ENCODE assay signal across 9 mouse cellular contexts in genomic region chr17:25873405-25874147, GRCm38 (mm10). TPM values are rescaled to one million over a fixed set of nuclear protein-coding genes. Genes with fewer than 3 reads are reported as not detected.
DNase-seq lines count a peak whose midpoint lies in the region; ATAC-seq and TF ChIP-seq lines count a peak whose summit lies in the region.
"Had no signal": no experiment of that assay in that cellular context is flagged by ENCODE, and none has a peak within 500 bp of the region (broad histone marks: within the 10 kb centered on the region; RNA-seq: fewer than 3 reads in every experiment).

No protein-coding gene starts in this region.

- H3K27ac ChIP-seq in heart, embryonic 12.5 days (ENCODE audit: poor library complexity, severe bottlenecking) = peak overlapping the region; percentile 87; the same call in 1 of the 2 replicates
- peak overlapping the region; percentile 26; the same call in 1 of the 2 replicates for H3K27ac ChIP-seq in MEL (ENCODE audit: control insufficient read depth, low read depth, low read length)
- 0 out of 2 replicates have a peak overlapping the region, but pooled peaks have one; percentile 96 for H3K27ac ChIP-seq in hindbrain, embryonic 12.5 days
- no peak overlapping the region for H3K27ac ChIP-seq in midbrain, embryonic 11.5 days (ENCODE audit: low read depth, low read length)

- peaks cover 6% of the 10 kb centered on the region; the same call in 1 of the 2 replicates for H3K79me2 ChIP-seq in MEL (ENCODE audit: control insufficient read depth, insufficient read depth, low read length, poor library complexity)

- TF ChIP-seq CTCF in MEL (IDR thresholded peaks at IDR 0.05 in 2 of 3, conservative IDR thresholded peaks at IDR 0.05 in 1 of 3; ENCODE audit: control insufficient read depth in 1 of 3, insufficient read depth in 1 of 3, low read depth in 2 of 3, low read length in 3 of 3, poor library complexity in 1 of 3, severe bottlenecking in 1 of 3) = no peak

- intact Hi-C loops in heart, postnatal 36 days (cut with DNase I) = no loop called here

- no peaks in the 10 kb centered on the region for H3K27me3 ChIP-seq in heart, embryonic 12.5 days (replicated peaks)
- no peaks in the 10 kb centered on the region for H3K27me3 ChIP-seq in MEL (ENCODE audit: control insufficient read depth in 1 of 2, insufficient read depth in 2 of 2, low read length in 2 of 2)
- H3K27me3 ChIP-seq in hindbrain, embryonic 12.5 days = no peaks in the 10 kb centered on the region
- H3K27me3 ChIP-seq in midbrain, embryonic 11.5 days (ENCODE audit: control insufficient read depth, insufficient read depth, low read length) = no peaks in the 10 kb centered on the region

- peak overlapping the region; percentile 94 for H3K4me2 ChIP-seq in heart, embryonic 12.5 days
- peak overlapping the region; percentile 93 for H3K4me2 ChIP-seq in hindbrain, embryonic 12.5 days (replicated peaks)
- peak overlapping the region; percentile 90 for H3K4me2 ChIP-seq in midbrain, embryonic 11.5 days

- H3K9ac ChIP-seq in heart, embryonic 12.5 days = peak overlapping the region; percentile 83; the same call in 1 of the 2 replicates
- peak overlapping the region; percentile 73 for H3K9ac ChIP-seq in MEL (ENCODE audit: control insufficient read depth, low read depth, low read length, poor library complexity, severe bottlenecking)
- peak overlapping the region; percentile 59; the same call in 1 of the 2 replicates for H3K9ac ChIP-seq in hindbrain, embryonic 12.5 days
- H3K9ac ChIP-seq in midbrain, embryonic 11.5 days (ENCODE audit: low read length) = peak overlapping the region; percentile 57; the same call in 1 of the 2 replicates

- 75% methylated on average over 11 of the region's 11 CpGs for WGBS in heart, embryonic 12.5 days
- WGBS in hindbrain, embryonic 12.5 days = 70% methylated on average over 11 of the region's 11 CpGs
- 83% methylated on average over 11 of the region's 11 CpGs for WGBS in midbrain, embryonic 11.5 days

- peaks cover 11% of the 10 kb centered on the region for H3K36me3 ChIP-seq in heart, embryonic 12.5 days
- peaks cover 0 to 7% of the 10 kb centered on the region in 2 experiments; a peak in 2 of 4 replicates for H3K36me3 ChIP-seq in MEL (ENCODE audit: control insufficient read depth in 1 of 2, insufficient read depth in 2 of 2, low read length in 2 of 2)
- peaks cover 8% of the 10 kb centered on the region for H3K36me3 ChIP-seq in hindbrain, embryonic 12.5 days
- H3K36me3 ChIP-seq in midbrain, embryonic 11.5 days (ENCODE audit: control insufficient read depth, insufficient read depth, low read length) = no peaks in the 10 kb centered on the region

- H3K4me3 ChIP-seq in heart, embryonic 12.5 days = peak overlapping the region; percentile 88
- peak overlapping the region; percentile 82 to 87 for H3K4me3 ChIP-seq in MEL (ENCODE audit: control insufficient read depth in 1 of 2, insufficient read depth in 1 of 2, low read depth in 2 of 2, low read length in 2 of 2)
- H3K4me3 ChIP-seq in hindbrain, embryonic 12.5 days = peak overlapping the region; percentile 79; the same call in 1 of the 2 replicates
- peak overlapping the region; percentile 80; the same call in 1 of the 2 replicates for H3K4me3 ChIP-seq in midbrain, embryonic 11.5 days (ENCODE audit: low read depth, low read length)

- no peak for DNase-seq in heart, postnatal 36 days
- peak; percentile 66 for DNase-seq in MEL (ENCODE audit: low read depth, low spot score)
- no peak for DNase-seq in midbrain, embryonic 11.5 days (ENCODE audit: low spot score, missing footprints)
- no peak for DNase-seq in urinary bladder, postnatal 10 days (ENCODE audit: low spot score)
- DNase-seq in ovary, postnatal 14 days (ENCODE audit: low spot score) = no peak
- DNase-seq: thymus, postnatal 36 days had no signal

- no peak for TF ChIP-seq EP300 in MEL (IDR thresholded peaks at IDR 0.05; ENCODE audit: low read depth in 1 of 2, low read length in 2 of 2)

- no peak for TF ChIP-seq POLR2A in MEL (IDR thresholded peaks at IDR 0.05; ENCODE audit: control insufficient read depth in 1 of 2, insufficient read depth in 1 of 2, low read depth in 1 of 2, low read length in 2 of 2, poor library complexity in 1 of 2)

- no peak for ATAC-seq in heart, embryonic 12.5 days (ENCODE audit: insufficient number of reproducible peaks, low FRiP score)
- no peak for ATAC-seq in hindbrain, embryonic 12.5 days (ENCODE audit: low FRiP score)
- no peak for ATAC-seq in midbrain, embryonic 11.5 days (ENCODE audit: low FRiP score)
- ATAC-seq in CD4-positive, CD25-positive, alpha-beta regulatory T cell, adult 4 months = no peak

- H3K4me1 ChIP-seq in heart, embryonic 12.5 days (replicated peaks) = peaks cover 31% of the 10 kb centered on the region
- peaks cover 2 to 19% of the 10 kb centered on the region in 2 experiments; a peak in 3 of 4 replicates for H3K4me1 ChIP-seq in MEL (ENCODE audit: control insufficient read depth in 1 of 2, insufficient read depth in 2 of 2, low read length in 2 of 2)
- peaks cover 25% of the 10 kb centered on the region for H3K4me1 ChIP-seq in hindbrain, embryonic 12.5 days
- H3K4me1 ChIP-seq in midbrain, embryonic 11.5 days (ENCODE audit: control insufficient read depth, insufficient read depth, low read length) = peaks cover 18% of the 10 kb centered on the region

- TF ChIP-seq RAD21 in MEL (IDR thresholded peaks at IDR 0.05; ENCODE audit: low read depth, low read length) = no peak

- H3K9me3 ChIP-seq in heart, embryonic 12.5 days (replicated peaks) = no peaks in the 10 kb centered on the region
- H3K9me3 ChIP-seq in MEL (replicated peaks; ENCODE audit: insufficient read depth, low read length) = no peaks in the 10 kb centered on the region
- H3K9me3 ChIP-seq in hindbrain, embryonic 12.5 days (replicated peaks) = no peaks in the 10 kb centered on the region
- H3K9me3 ChIP-seq in midbrain, embryonic 11.5 days (ENCODE audit: control insufficient read depth, low read length) = no peaks in the 10 kb centered on the region

TF ChIP-seq in MEL, 35 proteins besides CTCF, POLR2A, EP300 and RAD21 (continues in another document):
- no peak for TF ChIP-seq TCF12 (IDR thresholded peaks at IDR 0.05; ENCODE audit: low read depth, low read length)

RNA-seq across cellular contexts. Expression of gene Mettl26, which starts 1.3 kb away (rescaled TPM):
- polyA plus RNA-seq in heart, embryonic 12.5 days (2016; fragmentation: Nextera tagmentation; extraction: Ambion mirVana) = 31.3 and 36.1 TPM in 2 replicates
- total RNA-seq in heart, postnatal 36 days (2021) = 10 to 100 TPM; 16.1 to 18.1 TPM
- 31.7 and 33.6 TPM in 2 replicates for total RNA-seq in MEL (2012; rRNA removed)
- 10 to 100 TPM in 1 of 2 experiments, not detected in 1; 50.6 TPM for polyA plus RNA-seq in MEL (2012; ENCODE audit: insufficient read depth in 1 of 2, insufficient read length in 2 of 2, low read depth in 1 of 2, low replicate concordance in 2 of 2, missing spikeins in 1 of 2)
- polyA plus RNA-seq in hindbrain, embryonic 12.5 days (2016; fragmentation: Nextera tagmentation; extraction: Ambion mirVana) = 48.7 and 53.2 TPM in 2 replicates
- 57.1 and 60.1 TPM in 2 replicates for polyA plus RNA-seq in midbrain, embryonic 11.5 days (2014; fragmentation: Nextera tagmentation; extraction: Ambion mirVana)
- polyA plus RNA-seq in CD4-positive, CD25-positive, alpha-beta regulatory T cell, adult 4 months (2017; shearing (Covaris generic)) = 100 to 1,000 TPM in 1 of 2 experiments, 10 to 100 TPM in 1; 82.7 to 124 TPM

RNA-seq across cellular contexts. Expression of gene Mcrip2, which starts 5.0 kb away (rescaled TPM):
- 160 and 161 TPM in 2 replicates for polyA plus RNA-seq in heart, embryonic 12.5 days (2016; fragmentation: Nextera tagmentation; extraction: Ambion mirVana)
- 100 to 1,000 TPM; 272 to 286 TPM for total RNA-seq in heart, postnatal 36 days (2021)
- 73.9 and 88.9 TPM in 2 replicates for total RNA-seq in MEL (2012; rRNA removed)
- polyA plus RNA-seq in MEL (2012; ENCODE audit: insufficient read depth in 1 of 2, insufficient read length in 2 of 2, low read depth in 1 of 2, low replicate concordance in 2 of 2, missing spikeins in 1 of 2) = 100 to 1,000 TPM; 107 to 281 TPM
- polyA plus RNA-seq in hindbrain, embryonic 12.5 days (2016; fragmentation: Nextera tagmentation; extraction: Ambion mirVana) = 6.2 and 6.3 TPM in 2 replicates
- 6.1 and 7.0 TPM in 2 replicates for polyA plus RNA-seq in midbrain, embryonic 11.5 days (2014; fragmentation: Nextera tagmentation; extraction: Ambion mirVana)
- polyA plus RNA-seq in CD4-positive, CD25-positive, alpha-beta regulatory T cell, adult 4 months (2017; shearing (Covaris generic)) = 1 to 10 TPM; 2.7 to 5.5 TPM

RNA-seq across cellular contexts. Expression of gene Wfikkn1, which starts 7.1 kb away (rescaled TPM):
- polyA plus RNA-seq in heart, embryonic 12.5 days (2016; fragmentation: Nextera tagmentation; extraction: Ambion mirVana) = 0.19 and 0.40 TPM in 2 replicates
- total RNA-seq in heart, postnatal 36 days (2021) = under 1 TPM; 0.41 to 0.64 TPM
- 0.13 and 0.19 TPM in 2 replicates for total RNA-seq in MEL (2012; rRNA removed)
- under 1 TPM in 1 of 2 experiments, not detected in 1; 0.53 TPM for polyA plus RNA-seq in MEL (2012; ENCODE audit: insufficient read depth in 1 of 2, insufficient read length in 2 of 2, low read depth in 1 of 2, low replicate concordance in 2 of 2, missing spikeins in 1 of 2)
- 0.29 and 0.90 TPM in 2 replicates for polyA plus RNA-seq in hindbrain, embryonic 12.5 days (2016; fragmentation: Nextera tagmentation; extraction: Ambion mirVana)
- 0.91 and 1.1 TPM in 2 replicates for polyA plus RNA-seq in midbrain, embryonic 11.5 days (2014; fragmentation: Nextera tagmentation; extraction: Ambion mirVana)
- polyA plus RNA-seq in CD4-positive, CD25-positive, alpha-beta regulatory T cell, adult 4 months (2017; shearing (Covaris generic)) = 1 to 10 TPM in 1 of 2 experiments, under 1 TPM in 1; 0.94 to 1.3 TPM

RNA-seq across cellular contexts. Expression of gene Wdr90, which starts 12.3 kb away (rescaled TPM):
- polyA plus RNA-seq in heart, embryonic 12.5 days (2016; fragmentation: Nextera tagmentation; extraction: Ambion mirVana) = 18.4 and 20.1 TPM in 2 replicates
- 1 to 10 TPM; 1.7 to 2.0 TPM for total RNA-seq in heart, postnatal 36 days (2021)
- total RNA-seq in MEL (2012; rRNA removed) = 22.5 and 23.7 TPM in 2 replicates
- 10 to 100 TPM in 1 of 2 experiments, not detected in 1; 44.5 TPM for polyA plus RNA-seq in MEL (2012; ENCODE audit: insufficient read depth in 1 of 2, insufficient read length in 2 of 2, low read depth in 1 of 2, low replicate concordance in 2 of 2, missing spikeins in 1 of 2)
- 30.0 and 31.2 TPM in 2 replicates for polyA plus RNA-seq in hindbrain, embryonic 12.5 days (2016; fragmentation: Nextera tagmentation; extraction: Ambion mirVana)
- 15.7 and 17.8 TPM in 2 replicates for polyA plus RNA-seq in midbrain, embryonic 11.5 days (2014; fragmentation: Nextera tagmentation; extraction: Ambion mirVana)
- 1 to 10 TPM; 3.4 to 6.8 TPM for polyA plus RNA-seq in CD4-positive, CD25-positive, alpha-beta regulatory T cell, adult 4 months (2017; shearing (Covaris generic))

RNA-seq across cellular contexts. Expression of gene Rhot2, which starts 28.9 kb away (rescaled TPM):
- polyA plus RNA-seq in heart, embryonic 12.5 days (2016; fragmentation: Nextera tagmentation; extraction: Ambion mirVana) = 24.0 and 24.9 TPM in 2 replicates
- 100 to 1,000 TPM; 110 to 115 TPM for total RNA-seq in heart, postnatal 36 days (2021)
- 24.9 and 29.1 TPM in 2 replicates for total RNA-seq in MEL (2012; rRNA removed)
- 10 to 100 TPM in 1 of 2 experiments, not detected in 1; 54.5 TPM for polyA plus RNA-seq in MEL (2012; ENCODE audit: insufficient read depth in 1 of 2, insufficient read length in 2 of 2, low read depth in 1 of 2, low replicate concordance in 2 of 2, missing spikeins in 1 of 2)
- polyA plus RNA-seq in hindbrain, embryonic 12.5 days (2016; fragmentation: Nextera tagmentation; extraction: Ambion mirVana) = 18.5 and 19.4 TPM in 2 replicates
- 7.0 and 8.7 TPM in 2 replicates for polyA plus RNA-seq in midbrain, embryonic 11.5 days (2014; fragmentation: Nextera tagmentation; extraction: Ambion mirVana)
- polyA plus RNA-seq in CD4-positive, CD25-positive, alpha-beta regulatory T cell, adult 4 months (2017; shearing (Covaris generic)) = 10 to 100 TPM; 19.1 to 47.0 TPM

Comparison
In these comparisons a context has a peak if more than half of its experiments do, and no peak if none do; other contexts are left out.
1. RNA of gene Mcrip2, which starts 5.0 kb away (polyA plus RNA-seq): 107 to 281 TPM in MEL and 160 to 161 TPM in heart, embryonic 12.5 days; 6.1 to 7.0 TPM in midbrain, embryonic 11.5 days, 6.2 to 6.3 TPM in hindbrain, embryonic 12.5 days and 2.7 to 5.5 TPM in CD4-positive, CD25-positive, alpha-beta regulatory T cell, adult 4 months; every median in the first group is over 10 times any median in the second.
2. Peak in every context shown above with its lines, with median percentiles within 50 percentile points of each other: H3K4me2 ChIP-seq, H3K4me3 ChIP-seq and H3K9ac ChIP-seq.